Mouse (Mus musculus): ENCODE results near the gene Pmpcb.
A peak's percentile ranks its signal among the peaks of the same experiment; 100 is the strongest.

Pmpcb gene

DNA sequence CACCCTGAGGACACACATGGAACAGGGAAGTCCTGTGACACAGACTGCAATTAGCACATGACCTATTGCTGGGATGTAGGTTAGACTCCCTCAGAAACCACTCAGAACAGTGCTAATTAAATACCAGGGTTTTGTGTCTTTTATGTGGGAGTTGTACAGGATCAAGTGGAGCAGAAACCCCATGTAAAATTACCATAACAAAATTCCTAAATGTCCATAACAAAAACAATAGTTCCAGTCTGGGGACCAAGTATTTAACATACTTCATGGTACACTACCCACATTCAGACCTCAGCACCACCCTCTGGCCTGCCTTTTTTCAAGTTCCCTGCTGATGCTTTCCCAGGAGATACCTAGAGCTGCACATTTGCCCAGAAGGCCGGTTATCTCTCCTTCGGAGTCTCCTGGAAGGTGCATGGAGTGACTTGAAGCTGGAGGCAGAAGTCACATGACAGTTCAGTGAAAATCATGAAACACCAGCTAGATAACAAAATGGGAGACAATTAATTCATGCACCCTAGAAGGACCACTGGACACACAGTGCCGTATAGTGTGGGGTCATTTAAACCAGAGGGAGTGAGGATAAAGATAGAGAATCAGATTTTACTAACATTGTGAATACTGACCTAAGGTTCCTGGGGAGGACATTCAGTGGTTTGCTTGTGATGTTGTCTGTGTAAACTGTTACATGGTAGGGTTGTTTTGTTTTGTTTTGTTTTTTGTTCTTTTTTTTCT is 4.6 kb upstream of the Pmpcb start:
- no peak for DNase-seq (ENCODE audit: low spot score)

DNA sequence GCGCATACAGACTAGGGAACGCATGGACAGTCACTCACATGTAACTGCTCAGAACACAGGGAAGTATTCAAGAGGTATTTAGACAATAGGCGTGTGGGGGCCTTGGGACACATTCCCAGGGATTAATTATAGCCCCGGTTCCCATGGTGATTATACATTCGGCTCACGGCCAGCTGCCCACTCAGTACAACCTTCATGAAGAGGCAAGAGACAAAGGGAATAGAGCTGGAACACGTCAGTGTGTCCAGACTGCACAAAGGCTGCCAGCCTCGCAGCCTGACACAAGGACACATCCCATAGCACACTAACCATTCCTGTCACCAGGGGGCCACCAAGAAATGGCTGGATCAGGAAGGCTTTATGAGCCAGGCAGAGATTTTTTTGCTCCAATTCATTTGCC is 4.0 kb upstream of the Pmpcb start:
- DNase-seq (ENCODE audit: low spot score): peak; percentile 86

DNA sequence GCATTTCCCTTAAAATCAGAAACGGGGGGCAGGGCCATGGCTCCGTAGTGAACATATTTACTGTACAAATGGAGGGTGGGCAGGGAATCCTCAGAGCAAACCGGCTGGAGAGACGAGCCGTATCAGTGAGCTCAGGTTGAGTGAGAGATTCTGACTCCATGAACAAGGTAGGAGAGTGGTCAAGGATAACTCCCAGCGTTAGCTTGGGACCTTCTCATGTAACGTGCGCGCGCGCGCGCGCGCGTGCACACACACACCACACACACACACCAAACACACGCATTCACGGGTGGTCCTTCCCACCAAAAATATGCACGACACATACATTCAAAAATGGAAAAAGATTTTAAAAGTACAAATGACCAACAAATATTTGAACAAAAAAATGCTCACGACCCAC is 1.8 kb upstream of the Pmpcb start:
- no peak for DNase-seq (ENCODE audit: low spot score)

DNA sequence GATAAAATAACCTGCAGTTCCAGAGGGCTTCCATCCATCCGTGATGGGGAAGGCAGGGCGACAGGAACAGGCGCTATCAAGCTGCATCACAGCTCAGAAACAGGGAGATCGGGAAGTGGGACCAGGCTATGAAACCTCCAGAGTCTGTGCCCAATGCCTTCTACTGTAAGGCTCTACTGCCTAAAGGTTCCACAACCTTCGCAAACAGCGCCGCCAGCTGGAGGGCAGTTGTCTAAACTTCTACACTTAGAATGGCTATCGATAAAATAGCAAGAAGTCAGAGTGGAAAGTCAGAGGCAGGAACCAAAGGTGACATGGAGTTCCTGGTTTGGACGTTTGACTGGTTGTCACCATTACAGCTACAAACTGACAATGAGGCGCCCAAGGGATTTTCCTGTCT is 1.4 kb upstream of the Pmpcb start:
- peak; percentile 82 for DNase-seq (ENCODE audit: low spot score)

DNA sequence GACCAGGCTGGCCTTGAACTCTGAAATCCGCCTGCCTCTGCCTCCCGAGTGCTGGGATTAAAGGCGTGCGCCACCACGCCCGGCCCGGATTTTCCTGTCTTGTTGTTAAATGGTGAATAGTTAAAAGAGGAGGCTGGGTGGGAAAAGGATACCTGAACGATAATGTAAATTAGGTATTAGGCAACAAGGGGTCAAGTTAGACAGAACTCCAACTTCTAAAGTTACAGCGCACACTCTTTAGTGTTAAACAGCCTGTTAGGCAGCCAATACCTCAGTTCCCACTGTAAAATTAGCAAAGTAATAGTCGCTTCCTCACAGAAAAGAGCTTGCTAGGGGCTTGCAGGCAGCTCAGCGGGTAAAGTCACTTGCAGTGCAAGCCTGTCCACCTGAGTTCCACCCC is 895 bp upstream of the Pmpcb start:
- no peak for DNase-seq (ENCODE audit: low spot score)

DNA sequence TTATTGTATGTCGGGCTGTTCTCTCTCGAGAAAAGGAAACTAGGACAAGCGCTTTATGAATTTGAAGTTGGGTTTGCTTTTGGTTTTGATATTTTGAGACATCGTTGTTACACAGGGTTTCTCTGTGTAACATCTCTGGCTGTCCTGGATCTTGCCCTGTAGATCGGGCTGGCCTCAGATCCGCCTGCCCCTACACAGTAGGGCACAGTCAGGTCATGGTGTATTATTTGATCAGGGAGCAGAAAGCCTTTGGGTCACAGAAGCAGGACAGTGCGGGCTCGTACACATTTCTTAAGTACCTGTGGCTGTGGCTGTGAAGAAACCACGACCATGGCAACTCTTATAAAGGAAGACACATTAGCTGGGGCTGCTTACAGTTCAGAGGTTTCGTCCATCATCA is 679 bp downstream of the Pmpcb start:
- no peak for DNase-seq (ENCODE audit: low spot score)

DNA sequence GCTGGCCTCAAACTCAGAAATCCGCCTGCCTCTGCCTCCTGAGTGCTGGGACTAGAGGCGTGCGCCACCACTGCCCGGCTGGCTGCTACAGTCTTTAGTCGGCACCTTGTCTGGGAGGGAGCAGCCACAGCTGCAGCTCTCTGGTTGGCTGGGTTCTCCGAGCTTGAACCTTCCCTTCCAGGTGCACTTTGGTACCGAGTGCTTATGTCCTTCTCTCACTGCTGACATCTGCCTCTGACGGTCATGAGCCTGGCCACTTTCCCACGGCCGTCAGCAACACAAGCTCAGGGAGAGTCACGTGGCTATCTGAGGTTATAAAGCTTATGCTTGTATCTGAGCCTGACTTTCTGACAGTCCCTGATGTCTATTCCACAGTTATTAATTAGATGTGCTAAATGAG is 2.2 kb downstream of the Pmpcb start:
- no peak for DNase-seq (ENCODE audit: low spot score)

DNA sequence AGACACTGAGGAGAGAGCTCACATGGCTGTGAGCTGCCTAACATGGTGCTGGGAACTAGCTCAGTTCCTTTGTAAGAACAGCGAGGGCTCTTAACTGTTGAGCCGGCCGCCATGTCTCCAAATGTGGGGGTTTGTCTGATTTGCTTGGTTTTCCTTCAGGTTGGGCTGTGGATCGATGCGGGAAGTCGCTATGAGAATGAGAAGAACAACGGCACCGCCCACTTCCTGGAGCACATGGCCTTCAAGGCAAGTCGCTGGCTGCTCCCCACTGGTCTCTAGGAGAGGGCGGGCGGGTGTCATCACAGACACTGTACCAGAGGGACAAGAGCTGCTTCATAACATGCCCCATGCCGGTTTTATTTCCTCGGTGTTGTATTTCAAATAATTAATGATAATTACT is 2.9 kb downstream of the Pmpcb start:
- no peak for DNase-seq (ENCODE audit: low spot score)

DNA sequence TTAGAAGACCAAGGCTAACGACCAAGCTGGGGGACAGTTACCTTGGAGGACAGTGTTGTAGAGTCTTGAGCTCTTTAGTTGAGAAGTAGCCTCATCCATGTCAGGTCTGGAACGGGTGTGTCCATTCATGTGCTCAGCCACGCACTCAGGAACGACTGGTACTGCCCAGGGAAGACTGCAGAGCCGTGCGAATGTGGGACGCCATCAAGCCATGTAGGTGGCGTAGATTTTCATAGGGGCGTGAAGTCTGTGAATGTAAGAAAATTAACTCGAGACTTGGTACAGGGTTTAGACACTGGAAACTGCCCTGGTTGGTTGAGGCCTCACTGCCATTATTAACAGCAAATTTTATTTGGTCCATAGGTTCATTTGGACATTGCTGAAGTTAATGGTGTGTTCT is 6.7 kb downstream of the Pmpcb start:
- DNase-seq (ENCODE audit: low spot score): no peak

DNA sequence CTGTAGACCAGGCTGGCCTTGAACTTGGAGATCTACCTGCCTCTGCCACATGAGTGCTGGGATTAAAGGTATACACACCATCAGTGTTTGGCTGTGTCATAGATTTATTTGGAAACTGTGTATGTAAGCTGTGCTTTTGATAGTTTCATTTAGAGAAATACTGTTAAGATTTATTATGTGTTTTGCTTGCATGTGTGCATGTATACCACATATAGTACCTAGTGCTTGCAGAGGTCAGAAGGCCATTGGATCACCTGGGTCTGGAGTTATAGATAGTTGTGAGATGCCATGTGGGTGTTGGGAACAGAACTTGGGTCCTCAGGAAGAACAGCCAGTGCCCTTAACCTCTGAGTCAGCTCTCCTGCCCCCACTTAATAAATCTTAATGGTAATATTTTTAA is 7.7 kb downstream of the Pmpcb start:
- no peak for DNase-seq (ENCODE audit: low spot score)

DNA sequence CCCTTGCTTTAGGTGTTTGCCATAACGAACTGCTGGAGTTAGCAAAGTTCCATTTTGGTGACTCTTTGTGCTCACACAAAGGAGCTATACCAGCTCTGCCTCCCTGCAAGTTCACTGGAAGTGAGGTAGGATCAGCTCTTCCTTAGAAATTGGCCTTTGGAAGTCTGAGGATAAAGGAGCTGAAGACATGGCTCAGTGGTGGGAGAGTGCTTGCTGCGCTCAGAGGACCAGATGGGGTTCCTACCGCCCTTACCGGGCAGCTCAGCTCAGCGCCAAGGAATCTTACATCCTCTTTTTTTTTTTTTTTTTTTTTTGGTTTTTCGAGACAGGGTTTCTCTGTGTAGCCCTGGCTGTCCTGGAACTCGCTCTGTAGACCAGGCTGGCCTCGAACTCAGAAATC is 9.0 kb downstream of the Pmpcb start:
- no peak for DNase-seq (ENCODE audit: low spot score)

DNA sequence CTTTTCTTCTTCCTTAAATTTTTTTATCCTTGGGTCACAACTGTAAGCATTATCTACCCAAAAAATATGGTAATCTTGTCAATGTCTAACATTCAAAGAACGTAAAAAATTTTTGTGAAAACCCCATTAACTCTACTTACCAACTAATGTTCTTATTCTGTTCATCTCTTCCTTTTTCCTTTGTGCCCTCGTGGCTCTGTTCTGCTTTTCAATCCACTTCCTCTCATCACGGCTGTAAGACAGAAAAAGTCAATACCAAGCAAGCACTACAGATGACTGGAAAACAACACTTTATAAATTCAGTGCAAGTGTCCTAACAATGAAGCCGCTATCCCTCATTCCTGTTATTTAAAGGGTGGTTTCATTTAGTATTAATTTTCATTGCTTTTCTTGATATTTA is 31.6 kb downstream of the Pmpcb start:
- no peak for DNase-seq (ENCODE audit: low spot score)

DNA sequence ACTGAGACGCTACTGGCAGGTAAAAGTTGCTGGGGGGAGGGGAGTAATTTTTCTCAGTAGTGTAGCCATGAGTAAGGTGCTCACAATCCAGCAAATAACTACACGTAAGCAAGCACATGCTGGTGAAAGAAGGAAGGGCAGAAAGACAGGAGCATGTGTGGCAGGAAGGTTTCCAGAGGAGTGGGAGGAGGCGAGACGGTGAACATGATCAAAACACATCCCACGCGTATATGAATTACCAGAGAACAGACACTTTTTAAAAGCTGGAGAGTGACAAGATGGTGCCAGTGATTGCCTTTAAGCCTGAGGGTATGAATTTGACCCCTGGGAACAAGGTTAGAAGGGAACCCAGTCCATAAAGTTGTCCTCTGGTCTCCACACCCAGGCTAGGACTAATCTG is 32.9 kb downstream of the Pmpcb start:
- no peak for DNase-seq (ENCODE audit: low spot score)

DNA sequence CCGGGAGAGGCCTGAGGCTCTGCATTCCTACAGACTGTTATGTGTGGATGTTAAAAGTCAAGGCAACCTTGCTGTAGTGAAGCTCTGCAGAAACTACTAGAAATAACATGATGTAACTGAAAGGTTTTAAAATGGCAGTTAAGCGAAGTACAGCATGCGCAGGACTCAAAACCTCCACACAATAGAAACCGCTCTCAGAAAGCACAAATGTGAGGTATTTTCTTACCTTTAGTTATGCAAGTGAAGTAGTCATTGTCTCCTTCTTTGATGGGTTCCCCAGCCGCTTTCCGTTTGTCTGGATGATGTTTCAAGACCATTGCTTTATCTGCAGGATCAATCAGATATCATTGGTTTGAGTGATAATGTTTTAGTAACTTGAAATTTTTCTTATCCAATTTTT is 39.5 kb downstream of the Pmpcb start:
- no peak for DNase-seq (ENCODE audit: low spot score)

DNA sequence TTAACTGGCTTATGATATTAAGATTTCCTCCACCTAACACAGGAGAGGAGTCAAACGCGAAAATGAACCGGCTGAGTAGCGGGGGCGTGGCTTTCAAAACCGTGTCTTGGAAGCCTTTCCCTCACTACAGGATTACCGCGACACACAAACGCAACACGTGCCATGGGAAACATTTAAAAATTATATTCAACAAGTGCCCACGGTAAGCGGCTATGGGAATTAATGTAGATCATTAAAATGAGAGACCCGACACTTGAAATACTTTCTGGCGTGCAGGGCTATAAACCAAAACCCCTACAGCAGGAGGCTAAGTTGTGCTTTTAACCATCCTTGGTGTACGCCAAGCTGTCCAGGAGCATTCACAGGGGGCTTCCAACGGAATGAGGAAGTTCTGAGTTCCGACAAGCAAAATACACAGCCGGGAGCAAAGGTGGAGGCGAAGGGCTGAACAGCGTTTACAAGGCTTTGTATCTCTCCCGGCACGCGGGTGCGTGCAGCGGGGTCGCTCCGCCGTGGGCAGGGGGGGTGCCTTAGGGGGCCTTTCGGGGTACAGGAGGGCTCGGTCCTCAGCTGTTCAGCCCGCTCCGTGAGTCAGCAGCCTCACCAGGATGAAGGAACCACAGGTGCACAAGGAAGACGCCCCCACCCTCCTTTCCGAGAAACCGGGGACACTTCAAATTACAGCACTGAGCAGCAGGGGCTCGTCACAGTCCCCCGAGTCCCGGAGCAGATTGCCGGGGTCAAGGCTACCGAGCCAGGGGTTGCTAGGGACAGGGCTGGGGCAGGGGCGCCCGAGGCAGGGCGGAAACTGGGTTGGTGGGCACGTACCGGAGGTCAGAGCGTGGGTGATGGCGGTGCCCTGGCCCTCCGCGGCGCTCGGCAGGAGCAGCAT is 47.5 kb downstream of the Pmpcb start:
- peak; percentile 41 for DNase-seq (ENCODE audit: low spot score)

DNA sequence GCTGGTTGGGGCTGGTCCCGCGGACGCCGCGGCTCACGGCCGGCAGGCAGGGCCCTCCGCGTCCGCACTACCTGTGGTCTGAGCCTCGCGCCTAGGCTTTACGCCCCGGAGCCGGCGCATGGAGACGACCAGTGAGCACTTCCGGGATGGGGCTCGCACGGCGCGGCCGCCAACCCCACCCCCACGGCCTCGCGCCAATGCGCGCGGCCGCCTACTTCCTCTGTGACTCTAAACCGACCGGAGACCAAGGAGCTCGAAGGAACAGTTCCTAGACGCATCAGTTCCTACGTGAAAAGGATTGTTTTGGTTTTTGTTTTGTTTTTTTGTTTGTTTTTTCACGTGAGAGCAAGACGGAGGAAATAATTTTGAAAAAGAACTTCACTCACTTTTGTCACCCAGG is 48.1 kb downstream of the Pmpcb start, which contains the start of the genes Dnajc2 and Psmc2:
Gene Dnajc2 (minus strand): TSS at position 199 of the 400 bp plus-strand sequence.
Gene Psmc2 (plus strand): TSS at position 231 of the 400 bp plus-strand sequence.
- peak; percentile 88 for DNase-seq (ENCODE audit: low spot score)

DNA sequence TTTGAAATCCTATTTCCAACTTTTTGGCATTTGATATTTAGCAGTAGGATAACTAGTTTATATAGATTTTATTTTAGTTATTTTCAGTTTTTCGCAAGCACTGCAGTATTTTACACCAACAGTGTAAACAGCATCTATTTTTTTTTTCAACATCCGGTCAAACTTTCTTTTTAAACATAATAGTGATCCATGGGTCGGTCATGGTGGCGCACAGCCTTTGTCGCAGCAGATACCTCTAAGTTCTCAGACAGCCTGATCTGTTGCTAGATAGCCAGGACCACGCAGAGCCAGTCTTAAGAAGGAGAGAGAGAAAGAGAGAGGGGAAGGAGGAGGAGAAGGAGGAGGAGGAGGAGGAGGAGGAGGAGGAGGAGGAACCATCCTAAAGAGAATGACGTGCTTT is 48.8 kb downstream of the Pmpcb start:
- no peak for DNase-seq (ENCODE audit: low spot score)

DNA sequence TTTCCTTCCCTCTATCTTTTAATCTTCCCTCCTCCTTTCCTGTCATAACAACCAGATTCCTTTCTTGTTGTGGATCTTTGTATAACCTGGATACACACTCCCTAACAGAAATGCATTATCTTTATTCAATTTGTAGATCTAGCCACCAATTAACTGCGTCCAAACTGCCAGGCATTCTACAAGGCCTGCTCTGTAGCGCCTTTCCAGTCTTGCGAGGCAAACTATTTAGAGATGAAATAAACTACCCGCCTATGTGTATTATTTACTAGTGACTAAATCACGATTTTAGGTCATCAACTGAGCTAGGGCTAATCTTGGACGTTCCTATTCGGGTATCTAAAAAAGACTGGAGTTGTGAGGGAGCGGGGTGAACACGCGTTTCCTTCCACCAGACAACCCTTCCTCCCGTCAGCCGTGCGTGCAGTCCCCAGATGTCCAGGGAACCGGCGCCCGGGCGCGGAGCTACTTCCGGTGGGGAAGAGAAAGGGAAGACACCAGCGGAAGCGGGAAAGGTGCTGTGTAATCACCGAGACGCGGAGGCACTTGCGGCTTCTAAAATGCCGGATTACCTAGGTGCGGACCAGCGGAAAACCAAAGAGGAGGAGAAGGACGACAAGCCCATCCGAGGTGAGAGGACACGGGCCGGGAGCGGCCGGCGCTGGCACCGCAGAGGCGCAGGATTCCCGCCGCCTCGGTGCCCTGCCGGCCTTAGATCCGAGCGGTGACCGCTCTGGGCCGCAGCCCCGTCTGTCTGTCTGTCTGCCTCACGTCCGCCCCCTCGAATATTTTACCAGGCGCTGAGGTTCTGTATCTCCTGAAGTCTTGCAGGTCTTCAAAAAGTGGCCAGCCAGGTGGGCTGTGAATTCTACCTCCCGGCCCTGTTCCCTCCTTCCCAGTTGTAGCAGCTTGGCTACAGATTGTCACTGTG is 49.6 kb downstream of the Pmpcb start:
- DNase-seq (ENCODE audit: low spot score): peak; percentile 93

DNA sequence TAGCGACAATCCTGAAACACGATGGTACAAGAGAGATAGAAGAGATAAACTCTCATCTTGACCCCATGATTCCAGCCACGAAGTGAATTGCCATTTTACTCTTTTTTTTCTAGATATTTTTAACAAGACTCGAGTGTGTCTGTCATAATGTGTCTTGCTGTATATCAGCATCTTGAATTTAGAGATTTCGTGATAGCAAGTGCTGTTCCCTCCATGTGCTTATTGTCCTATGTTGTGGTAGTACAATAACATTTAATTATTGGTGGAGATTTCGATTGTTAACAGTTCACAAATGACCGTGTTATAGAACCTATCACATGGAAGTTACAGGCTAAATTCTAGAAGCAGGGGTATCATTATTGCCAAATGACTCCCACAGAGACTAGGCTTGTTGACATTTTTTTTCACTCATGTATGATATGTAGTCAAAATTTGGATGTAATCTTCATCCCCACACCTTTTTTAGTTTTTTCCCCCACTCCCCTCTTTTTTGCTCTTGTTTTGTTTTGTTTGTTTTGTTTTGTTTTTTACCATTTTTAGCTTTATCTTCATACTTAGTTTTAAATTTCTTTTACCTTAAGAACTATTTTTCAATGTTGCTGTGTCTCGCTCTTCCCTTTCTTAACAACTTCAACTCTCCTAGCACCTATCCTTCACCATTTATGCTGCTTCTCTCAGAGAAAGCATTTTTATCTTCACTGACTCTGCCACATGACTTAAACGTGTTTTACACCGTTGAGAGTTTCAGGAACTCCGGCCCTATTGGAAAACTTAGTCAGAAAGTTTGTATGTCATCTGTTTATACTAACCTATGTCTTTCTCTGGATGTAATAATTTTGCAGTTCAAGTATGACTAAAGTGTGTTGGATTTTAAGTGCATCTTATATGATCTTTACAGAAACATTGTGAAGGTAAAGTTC is 50.5 kb downstream of the Pmpcb start:
- DNase-seq (ENCODE audit: low spot score): no peak

DNA sequence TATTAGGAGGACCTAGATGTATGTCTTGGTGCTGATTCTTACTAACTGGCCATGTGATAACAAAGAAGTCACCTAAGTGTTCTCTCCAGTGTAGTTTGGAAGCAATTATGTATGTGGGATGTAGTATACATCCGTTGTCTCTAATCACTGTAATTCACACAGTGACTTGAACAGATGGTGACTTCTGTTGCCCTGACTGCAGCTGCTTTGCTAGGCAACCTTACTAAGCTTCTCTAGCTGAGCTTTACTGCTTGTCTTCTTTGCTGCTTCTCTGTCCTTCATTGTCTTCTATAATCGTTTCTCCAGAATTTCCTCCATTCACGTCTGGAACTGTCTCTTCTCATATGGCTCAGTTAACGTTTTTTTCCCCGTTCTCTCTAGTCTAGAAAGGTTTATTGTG is 52.1 kb downstream of the Pmpcb start:
- no peak for DNase-seq (ENCODE audit: low spot score)

DNA sequence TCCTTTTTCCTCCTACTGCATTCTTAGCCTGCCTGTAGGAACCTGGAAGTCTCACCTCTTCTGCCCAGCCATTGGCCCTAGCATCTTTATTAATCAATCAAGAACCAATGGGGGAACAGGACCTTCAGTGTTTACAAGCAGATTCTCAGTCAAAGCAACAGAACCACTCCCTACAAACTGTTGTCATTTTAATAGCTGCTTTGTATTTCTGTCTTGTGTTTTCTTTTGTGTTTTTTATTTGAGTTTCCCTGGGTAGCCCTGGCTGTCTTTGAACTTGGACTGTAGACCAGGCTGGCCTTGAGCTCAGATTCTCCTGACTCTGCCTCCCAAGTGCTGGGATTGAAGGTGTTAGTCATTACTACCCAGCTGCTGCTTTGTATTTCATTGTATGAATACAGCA is 55.2 kb downstream of the Pmpcb start:
- DNase-seq (ENCODE audit: low spot score): no peak

Measured in embryo, embryonic 10 days (tissue).